Mouse (Mus musculus) layer of hippocampus, postnatal 14 days (tissue): ENCODE results near the gene Zkscan5. TPM values are rescaled to one million over a fixed set of nuclear protein-coding genes. Genes with fewer than 3 reads are reported as not detected.
"Not testable (repeated sequence)": the region's sequence is repeated elsewhere in the genome, so short reads cannot be mapped to it uniquely, and the experiment has no call there.

ENCODE experiments used
- DNase-seq, 2 experiments: peaks; one replicate each; pipeline ENCODE4 v3.0.0; 2021 to 2022; ENCODE audit warnings: low spot score in 2 of 2, mixed read lengths in 1 of 2
- long read RNA-seq, 2 experiments: library from polyadenylated mRNA; stranded (forward); transcript quantifications; one replicate each; pipeline ENCODE4 v2.0.0; 2021
- total RNA-seq, 2 experiments: library from RNA; stranded (reverse); gene quantifications; 2 replicates each; pipeline ENCODE4 v1.2.3; 2021

Gene Zkscan5
- 10 to 100 TPM; 11.9 to 12.7 TPM for total RNA-seq
- long read RNA-seq, experiment 1, transcript Zkscan5-202 (6 exons, 3,794 nt): major isoform, 10 of 13 reads
- long read RNA-seq, experiment 1, partial matches to known transcripts: 0 of 13 reads
- long read RNA-seq, experiment 1, other reads (novel, unspliced or antisense): 3 of 13 reads
- long read RNA-seq, experiment 2, transcript Zkscan5-202 (6 exons, 3,794 nt): major isoform, 8 of 14 reads
- long read RNA-seq, experiment 2, partial matches to known transcripts: 1 of 14 reads
- long read RNA-seq, experiment 2, other reads (novel, unspliced or antisense): 5 of 14 reads

- peak; percentile 96 to 98 for DNase-seq
These were observed at the start of gene Zkscan5 for GRCm38 (mm10) chr5:145203936-145204691. Gene Zkscan5, plus strand, starts transcription at chr5:145204562.

- DNase-seq: no peak
These were observed 43.0 kb upstream of the Zkscan5 start for GRCm38 (mm10) chr5:145161361-145161760.

GRCm38 (mm10) chr5:145164710-145165109 is 39.7 kb upstream of the Zkscan5 start:
- no peak for DNase-seq

- no peak for DNase-seq
These were observed 39.2 kb upstream of the Zkscan5 start for GRCm38 (mm10) chr5:145165184-145165583.

- DNase-seq: peak; percentile 97 to 99
These were observed 37.6 kb upstream of the Zkscan5 start, which contains the start of the genes Ptcd1 and Cpsf4 for GRCm38 (mm10) chr5:145166536-145167305. Gene Ptcd1, minus strand, starts transcription at chr5:145167108. Gene Cpsf4, plus strand, starts transcription at chr5:145167213.

GRCm38 (mm10) chr5:145167306-145167661 is 37.1 kb upstream of the Zkscan5 start:
- no peak for DNase-seq

GRCm38 (mm10) chr5:145178461-145178980 is 25.8 kb upstream of the Zkscan5 start:
- no peak for DNase-seq

- no peak for DNase-seq
These were observed 19.1 kb upstream of the Zkscan5 start for GRCm38 (mm10) chr5:145185244-145185643.

GRCm38 (mm10) chr5:145189416-145189815 is 14.9 kb upstream of the Zkscan5 start:
- no peak for DNase-seq

- no peak for DNase-seq
These were observed 14.0 kb upstream of the Zkscan5 start for GRCm38 (mm10) chr5:145190373-145190772.

- peak; percentile 86 to 93 for DNase-seq
These were observed 13.2 kb upstream of the Zkscan5 start for GRCm38 (mm10) chr5:145190875-145191798.

GRCm38 (mm10) chr5:145191962-145192361 is 12.4 kb upstream of the Zkscan5 start, which contains the start of gene Atp5j2:
Gene Atp5j2, minus strand, starts transcription at chr5:145192062.
- no peak for DNase-seq

- no peak for DNase-seq
These were observed 4.0 kb upstream of the Zkscan5 start for GRCm38 (mm10) chr5:145200387-145200786.

- DNase-seq: peak; percentile 58 to 85
These were observed 2.9 kb upstream of the Zkscan5 start, which contains the start of gene Zkscan14 for GRCm38 (mm10) chr5:145201321-145201991. Gene Zkscan14, minus strand, starts transcription at chr5:145201868.

- no peak for DNase-seq
These were observed 1.9 kb upstream of the Zkscan5 start for GRCm38 (mm10) chr5:145202446-145202845.

GRCm38 (mm10) chr5:145205041-145205440 is 679 bp downstream of the Zkscan5 start:
- DNase-seq: no peak

GRCm38 (mm10) chr5:145207385-145207784 is 3.0 kb downstream of the Zkscan5 start:
- no peak for DNase-seq

- DNase-seq: no peak
These were observed 3.6 kb downstream of the Zkscan5 start for GRCm38 (mm10) chr5:145207954-145208353.

GRCm38 (mm10) chr5:145208391-145208790 is 4.0 kb downstream of the Zkscan5 start:
- DNase-seq: not testable (repeated sequence)
